Mouse (Mus musculus) stomach, embryonic 16.5 days (tissue): Measurements from ENCODE around the gene Ndufs3. TPM values are rescaled to one million over a fixed set of nuclear protein-coding genes. Genes with fewer than 3 reads are reported as not detected.

ENCODE experiments used
- ATAC-seq: fragments of 200-750 bp; cut with Nextera tagmentation; 2 replicates; pipeline ENCODE4 v1.8.0; 2017; ENCODE audit warnings: moderate number of reproducible peaks, moderate TSS enrichment; ENCODE audit not compliant: insufficient read depth, low FRiP score
- H3K27ac ChIP-seq: fragments of 300-500 bp; sonication (generic); 2 replicates; pipeline ENCODE4 v1.5.1; 2014; ENCODE audit warnings: low read length
- H3K27me3 ChIP-seq: fragments of 300-500 bp; sonication (generic); 2 replicates; pipeline ENCODE4 v1.6.1; 2014; ENCODE audit warnings: low read length, control low read depth, mixed read lengths; ENCODE audit not compliant: control insufficient read depth, insufficient read depth
- H3K36me3 ChIP-seq: fragments of 300-500 bp; sonication (generic); 2 replicates; pipeline ENCODE4 v1.6.1; 2014; ENCODE audit warnings: low read length; ENCODE audit not compliant: control insufficient read depth, insufficient read depth
- H3K4me1 ChIP-seq: fragments of 300-500 bp; sonication (generic); 2 replicates; pipeline ENCODE4 v1.6.1; 2014; ENCODE audit warnings: low read length, control low read depth, mixed read lengths; ENCODE audit not compliant: control insufficient read depth, insufficient read depth
- H3K4me2 ChIP-seq: fragments of 300-500 bp; sonication (generic); 2 replicates; pipeline ENCODE4 v1.6.1; 2014; ENCODE audit warnings: low read depth, low read length, mixed read lengths
- H3K4me3 ChIP-seq: fragments of 300-500 bp; sonication (generic); replicated peaks from 2 replicates; pipeline ENCODE4 v1.5.1; 2014; ENCODE audit warnings: mild to moderate bottlenecking, low read length
- H3K9ac ChIP-seq: fragments of 300-500 bp; sonication (generic); 2 replicates; pipeline ENCODE4 v1.6.1; 2014; ENCODE audit warnings: low read length
- H3K9me3 ChIP-seq: fragments of 300-500 bp; sonication (generic); replicated peaks from 2 replicates; pipeline ENCODE4 v1.6.1; 2016; ENCODE audit warnings: low read length, control low read depth; ENCODE audit not compliant: control insufficient read depth
- WGBS: fragments of 180-500 bp; shearing (Covaris S2); extraction: QIAGEN DNeasy Blood & Tissue Kit; methylation state at CpG from one replicate; pipeline ENCODE4 v1.1.7; 2014; 5-methylcytosine and 5-hydroxymethylcytosine counted together
- polyA plus RNA-seq: library from polyadenylated mRNA; unstranded; fragments of >200 nt; fragmentation: Nextera tagmentation; extraction: Ambion mirVana; gene quantifications from 2 replicates; pipeline ENCODE4 v1.2.1, GENCODE M21; 2015

Gene Ndufs3
- polyA plus RNA-seq, 1 experiment from 2014 or later = 234 TPM

GRCm38 (mm10) chr2:90887627-90888026 is 17.0 kb downstream of the Ndufs3 start:
- Histone ChIP-seq H3K4me3 (no peak overlapping the region), H3K27me3 (peaks cover 37% of the 10 kb centered on the region), H3K4me2 (no peak overlapping the region), H3K9ac (no peak overlapping the region), H3K36me3 (no peaks in the 10 kb centered on the region), H3K27ac (no peak overlapping the region), H3K4me1 (peaks cover 15% of the 10 kb centered on the region), H3K9me3 (no peaks in the 10 kb centered on the region)
- 61% methylated on average over 5 of the region's 5 CpGs for WGBS
- ATAC-seq = no peak

GRCm38 (mm10) chr2:90886436-90886835 is 18.2 kb downstream of the Ndufs3 start:
- no peak overlapping the region for H3K4me2 ChIP-seq
- H3K27ac ChIP-seq = no peak overlapping the region
- no peak for ATAC-seq
- H3K4me3 ChIP-seq = 0 out of 2 replicates have a peak overlapping the region, but pooled peaks have one; percentile 56
- WGBS = 32% methylated on average over 6 of the region's 6 CpGs
- H3K9me3 ChIP-seq = no peaks in the 10 kb centered on the region
- H3K4me1 ChIP-seq = peaks cover 15% of the 10 kb centered on the region
- peaks cover 37% of the 10 kb centered on the region for H3K27me3 ChIP-seq
- H3K9ac ChIP-seq = no peak overlapping the region
- no peaks in the 10 kb centered on the region for H3K36me3 ChIP-seq

DNA sequence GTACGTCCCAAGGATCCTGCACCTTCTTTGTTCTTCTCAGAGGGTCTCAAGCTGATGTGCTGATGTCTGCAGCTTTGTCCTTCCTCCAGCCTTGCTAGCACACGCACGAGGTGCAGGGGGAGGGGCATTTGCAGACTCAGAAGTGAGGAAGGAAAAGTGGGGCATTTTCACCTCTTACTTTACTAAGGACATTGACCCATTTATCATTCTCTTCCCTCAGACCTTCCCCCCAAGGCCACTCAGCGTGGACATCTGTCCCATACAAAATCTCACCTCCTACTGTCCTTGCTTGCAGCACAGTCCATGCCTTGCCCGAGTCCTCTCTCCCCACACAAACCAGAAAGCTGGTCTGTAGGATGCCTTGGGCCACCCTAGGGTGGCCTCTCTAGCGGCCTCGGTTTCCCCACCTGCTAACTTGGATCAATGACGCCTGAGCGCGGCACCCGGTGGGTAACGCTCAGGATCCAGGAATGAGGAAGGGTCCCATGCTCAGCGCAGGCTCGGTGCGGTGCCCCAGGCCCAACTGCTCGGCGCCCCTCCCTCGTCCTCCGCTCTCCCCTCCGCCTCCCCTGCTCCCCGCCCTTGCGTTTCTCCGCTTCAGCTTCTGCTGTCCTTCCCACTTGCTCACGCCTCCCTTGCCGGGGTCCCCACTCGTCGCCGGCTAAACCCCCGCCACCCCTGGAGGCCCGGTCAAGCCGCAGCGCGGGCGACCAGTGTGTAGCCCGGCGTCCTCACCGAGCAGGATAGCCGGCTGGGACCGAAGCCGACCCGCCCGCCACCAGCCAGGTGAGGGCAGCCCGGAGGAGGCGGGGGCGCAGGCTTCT is 19.2 kb downstream of the Ndufs3 start, which contains the start of gene C1qtnf4:
Gene C1qtnf4 (plus strand): TSS at position 643 of the 824 bp plus-strand sequence.
- peak; percentile 29; the same call in 1 of the 2 replicates for ATAC-seq
- Histone ChIP-seq H3K4me3 (peak within 1 kb of the TSS; percentile 56), H3K27me3 (peaks cover 37% of the 10 kb centered on the region), H3K9me3 (no peaks in the 10 kb centered on the region), H3K4me2 (peak within 1 kb of the TSS; percentile 99), H3K36me3 (no peaks in the 10 kb centered on the region), H3K9ac (peak within 1 kb of the TSS; percentile 75), H3K4me1 (peaks cover 15% of the 10 kb centered on the region), H3K27ac (no peak within 1 kb of the TSS)
- WGBS = 2% methylated on average over 45 of the region's 45 CpGs

GRCm38 (mm10) chr2:90881824-90882223 is 22.8 kb downstream of the Ndufs3 start:
- Histone ChIP-seq H3K4me2 (no peak overlapping the region), H3K9ac (no peak overlapping the region), H3K36me3 (no peaks in the 10 kb centered on the region), H3K4me3 (no peak overlapping the region), H3K27ac (no peak overlapping the region), H3K4me1 (peaks cover 6% of the 10 kb centered on the region; the same call in 1 of the 2 replicates), H3K27me3 (peaks cover 15% of the 10 kb centered on the region), H3K9me3 (no peaks in the 10 kb centered on the region)
- ATAC-seq = no peak
- 74% methylated on average over 2 of the region's 2 CpGs for WGBS

- Histone ChIP-seq H3K36me3 (no peaks in the 10 kb centered on the region), H3K4me1 (peaks cover 4% of the 10 kb centered on the region; the same call in 1 of the 2 replicates), H3K27me3 (peaks cover under 1% of the 10 kb centered on the region; the same call in 1 of the 2 replicates), H3K4me3 (no peak overlapping the region), H3K27ac (no peak overlapping the region), H3K4me2 (no peak overlapping the region), H3K9me3 (no peaks in the 10 kb centered on the region), H3K9ac (no peak overlapping the region)
- no peak for ATAC-seq
- 39% methylated on average over 6 of the region's 6 CpGs for WGBS
These were observed 24.4 kb downstream of the Ndufs3 start for GRCm38 (mm10) chr2:90880144-90880785.

GRCm38 (mm10) chr2:90879419-90879818 is 25.2 kb downstream of the Ndufs3 start:
- no peak overlapping the region for H3K27ac ChIP-seq
- ATAC-seq = no peak
- no peaks in the 10 kb centered on the region for H3K27me3 ChIP-seq
- no peaks in the 10 kb centered on the region for H3K4me1 ChIP-seq
- H3K9ac ChIP-seq = no peak overlapping the region
- no peak overlapping the region for H3K4me2 ChIP-seq
- no peak overlapping the region for H3K4me3 ChIP-seq
- no peaks in the 10 kb centered on the region for H3K36me3 ChIP-seq
- no peaks in the 10 kb centered on the region for H3K9me3 ChIP-seq

DNA sequence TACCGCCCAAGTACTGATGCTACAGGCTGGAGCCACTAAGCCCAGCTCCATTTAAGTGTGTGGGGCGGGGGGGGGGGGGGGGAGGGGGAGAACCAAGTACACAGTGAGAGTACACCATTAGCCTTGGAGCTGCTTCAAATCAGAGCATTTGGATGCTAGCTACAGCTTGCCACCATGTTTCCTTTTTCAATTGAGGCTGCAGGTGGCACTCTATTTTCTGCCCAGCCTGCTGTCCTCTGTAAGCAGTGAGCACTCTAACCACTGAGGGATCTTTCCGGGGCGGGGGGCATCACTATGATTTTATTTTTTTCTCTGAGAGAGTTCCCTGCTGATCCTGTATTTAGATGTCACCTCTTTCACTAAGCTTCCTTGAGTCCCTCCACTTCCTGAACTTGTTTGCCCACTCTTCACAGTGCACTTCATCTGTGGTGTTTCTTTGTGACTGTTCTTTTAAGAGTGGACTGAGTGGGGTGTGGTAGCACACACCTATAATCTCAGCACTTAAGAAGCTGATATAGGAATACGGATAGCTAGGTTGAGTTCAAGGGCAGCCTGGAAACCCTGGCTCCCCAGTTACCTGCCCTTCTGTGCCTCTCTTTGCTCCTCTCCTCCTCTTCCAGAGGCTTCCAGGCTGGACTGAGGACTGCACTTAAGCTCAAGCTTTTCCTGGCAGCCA is 26.9 kb downstream of the Ndufs3 start:
- Histone ChIP-seq H3K9me3 (no peaks in the 10 kb centered on the region), H3K27me3 (no peaks in the 10 kb centered on the region), H3K27ac (no peak overlapping the region), H3K36me3 (no peaks in the 10 kb centered on the region), H3K4me1 (no peaks in the 10 kb centered on the region), H3K9ac (no peak overlapping the region), H3K4me3 (no peak overlapping the region), H3K4me2 (no peak overlapping the region)
- no peak for ATAC-seq
- WGBS = 58% methylated on average over 5 of the region's 5 CpGs

DNA sequence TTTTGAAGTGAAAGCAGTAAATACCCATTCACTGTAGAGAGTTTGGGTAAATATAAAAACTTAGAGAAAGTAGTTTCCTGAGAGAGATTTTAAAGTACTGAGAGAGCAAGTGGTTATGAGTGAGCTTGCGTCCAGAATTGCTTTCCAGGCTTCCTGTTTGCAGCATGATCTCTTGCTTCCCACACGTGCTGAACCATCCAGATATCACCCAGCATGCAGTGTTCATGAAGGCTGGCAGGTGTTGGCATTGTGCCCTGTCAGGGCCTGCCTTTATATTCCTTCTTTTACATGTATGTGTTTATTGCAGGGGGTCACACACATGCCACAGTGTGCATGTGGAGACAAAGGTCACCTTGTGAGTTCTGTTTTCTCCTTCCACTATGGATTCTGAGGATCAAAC is 29.4 kb downstream of the Ndufs3 start:
- H3K27ac ChIP-seq = no peak overlapping the region
- 63% methylated on average over 2 of the region's 2 CpGs for whole genome bisulfite sequencing
- no peaks in the 10 kb centered on the region for H3K27me3 ChIP-seq
- peaks cover 4% of the 10 kb centered on the region for H3K4me1 ChIP-seq
- H3K4me2 ChIP-seq = no peak overlapping the region
- no peaks in the 10 kb centered on the region for H3K9me3 ChIP-seq
- ATAC-seq = no peak
- no peaks in the 10 kb centered on the region for H3K36me3 ChIP-seq
- no peak overlapping the region for H3K4me3 ChIP-seq
- no peak overlapping the region for H3K9ac ChIP-seq

GRCm38 (mm10) chr2:90874025-90874424 is 30.6 kb downstream of the Ndufs3 start:
- Histone ChIP-seq H3K36me3 (no peaks in the 10 kb centered on the region), H3K27ac (no peak overlapping the region), H3K4me2 (no peak overlapping the region), H3K27me3 (no peaks in the 10 kb centered on the region), H3K4me3 (no peak overlapping the region), H3K9ac (no peak overlapping the region), H3K4me1 (peaks cover 10% of the 10 kb centered on the region), H3K9me3 (no peaks in the 10 kb centered on the region)
- WGBS = 71% methylated on average over 1 of the region's 1 CpGs
- no peak for ATAC-seq
